Mouse (Mus musculus) neutrophil, adult 65 days (primary cell): Measurements from ENCODE around the gene Rufy1. TPM values are rescaled to one million over a fixed set of nuclear protein-coding genes. Genes with fewer than 3 reads are reported as not detected.

Source experiments
- total RNA-seq: library from RNA; stranded (reverse); gene quantifications from 2 replicates; pipeline ENCODE4 v1.2.4, GENCODE M21; 2023

Gene Rufy1
- 23.4 and 31.6 TPM in 2 replicates for total RNA-seq

DNA sequence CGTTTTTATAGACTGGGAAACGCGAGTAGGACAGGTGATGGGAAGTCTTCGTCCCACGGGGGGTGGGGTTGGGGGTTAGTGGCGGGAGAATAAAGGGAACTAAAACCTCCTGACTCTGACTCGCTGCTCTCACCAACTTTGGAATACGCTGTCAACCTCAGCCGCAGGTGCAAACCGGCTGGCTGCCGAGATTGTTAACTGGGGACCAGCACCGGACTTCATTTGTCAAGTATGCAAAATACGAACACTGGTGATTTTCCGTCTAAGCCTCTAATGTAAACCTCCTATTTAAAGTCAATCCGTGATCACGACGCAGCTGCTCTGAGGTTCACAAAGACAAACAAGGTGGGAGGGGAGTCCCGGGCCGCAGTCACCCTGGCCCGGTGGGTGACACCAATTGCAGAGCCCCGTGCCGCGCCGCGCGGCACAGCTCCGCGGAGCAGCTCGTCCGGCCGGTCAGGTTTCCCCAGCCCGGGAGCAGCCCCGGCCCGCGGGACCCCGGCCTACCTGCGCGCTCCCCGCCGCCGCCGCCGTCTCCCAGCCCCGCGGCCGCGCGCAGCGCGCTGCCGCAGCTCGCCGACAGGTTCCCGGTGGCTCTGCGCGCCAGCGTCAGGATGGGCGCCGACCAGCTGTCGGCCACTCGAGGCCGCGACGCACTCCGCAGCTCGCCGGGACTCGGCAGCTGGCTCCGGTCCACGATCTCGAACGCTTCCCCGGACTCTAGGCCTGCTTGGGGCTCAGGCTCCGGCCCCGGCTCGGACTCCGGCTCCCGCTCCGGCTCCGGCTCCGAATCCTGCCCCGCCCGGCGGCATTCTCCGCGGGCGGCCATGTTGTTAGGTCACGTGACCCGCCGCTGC lies at the start of gene Rufy1:
Gene Rufy1, minus strand, starts transcription at position 849 of the 857 bp plus-strand sequence.

DNA sequence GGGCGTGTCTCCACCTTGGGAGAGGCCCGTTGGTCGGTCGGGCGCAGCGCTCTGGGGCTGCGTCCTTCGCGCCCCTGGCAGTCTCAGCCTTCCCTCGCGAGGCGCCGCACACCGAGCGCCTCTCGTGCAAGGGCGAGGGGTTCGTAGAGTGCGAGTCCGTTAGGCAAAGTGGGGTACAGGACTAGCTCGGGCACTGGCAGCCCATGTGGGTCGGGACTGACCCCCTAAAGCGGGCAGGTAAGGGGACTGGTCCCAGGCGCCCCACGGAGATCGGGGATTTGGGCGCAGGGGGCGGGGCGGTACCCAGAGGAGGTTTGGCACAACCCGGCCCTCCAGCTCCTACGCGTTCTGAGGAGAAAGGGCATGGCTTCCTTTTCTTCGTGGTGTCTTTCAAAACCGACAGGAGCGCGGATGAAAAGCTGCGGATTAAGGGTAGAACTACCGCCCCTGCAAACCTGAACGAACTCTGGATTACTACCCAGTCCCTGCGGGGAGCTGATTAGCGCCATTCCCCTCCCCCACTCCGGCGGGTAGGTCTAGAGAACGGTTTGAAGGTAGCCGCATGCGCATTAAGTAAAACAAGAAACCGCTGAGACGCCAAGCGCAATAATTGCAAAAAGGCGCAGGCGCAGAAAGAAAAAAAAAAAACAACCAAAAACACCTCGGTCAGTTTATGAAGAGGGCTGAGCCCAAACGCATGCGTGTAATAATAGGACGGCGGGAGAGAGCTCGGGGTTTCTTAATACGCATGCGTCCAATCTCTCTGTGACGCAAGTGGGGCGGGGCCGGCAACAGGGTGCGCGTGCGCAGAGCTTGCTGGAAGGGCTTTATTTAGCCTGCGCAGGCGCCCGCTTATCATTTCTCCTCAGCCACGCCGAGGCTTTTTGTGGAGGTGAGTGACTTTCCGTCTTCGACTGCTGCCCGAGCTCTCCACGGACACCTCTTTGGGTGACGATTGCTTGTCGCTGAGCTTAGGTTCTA lies 53.7 kb downstream of the Rufy1 start, which contains the start of gene Hnrnph1:
Gene Hnrnph1, plus strand, starts transcription at position 80 of the 981 bp plus-strand sequence.

DNA sequence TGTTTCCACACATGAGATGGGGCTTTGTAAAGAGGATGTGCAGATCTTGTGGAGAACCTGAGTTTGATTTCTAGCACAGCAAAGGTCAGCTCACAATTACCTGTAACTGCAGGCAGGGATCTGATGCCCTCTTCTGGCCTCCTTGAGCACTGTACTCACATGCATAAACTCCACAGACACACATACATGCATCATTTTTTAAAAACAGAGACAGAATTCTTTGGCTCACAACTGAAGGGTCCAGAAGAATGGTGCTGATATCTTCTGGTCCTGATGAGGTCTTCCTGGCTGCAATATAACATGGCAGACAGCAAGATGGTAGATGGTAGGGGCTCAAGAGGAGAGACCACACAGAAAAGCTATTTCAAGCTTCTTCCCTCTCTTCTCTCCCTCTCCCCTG lies 76.8 kb downstream of the Rufy1 start, which contains the start of gene Cby3:
Gene Cby3, plus strand, starts transcription at position 301 of the 400 bp plus-strand sequence.

Other genes starting within 250 kb of the Rufy1 start
- 534 and 554 TPM in 2 replicates for gene Sqstm1, start 220.3 kb downstream of the Rufy1 start, total RNA-seq
- gene Mgat4b, start 220.2 kb downstream of the Rufy1 start, total RNA-seq, result 15.5 and 18.6 TPM in 2 replicates
- not detected in 2 replicates for gene Ltc4s, start 192.5 kb downstream of the Rufy1 start, total RNA-seq
- gene Maml1, start 138.8 kb downstream of the Rufy1 start, total RNA-seq, result 47.0 TPM in 2 replicates
- 129 and 163 TPM in 2 replicates for gene Canx, start 105.5 kb downstream of the Rufy1 start, total RNA-seq
- gene Cby3, start 76.7 kb downstream of the Rufy1 start, total RNA-seq, result not detected in 2 replicates
- 524 and 723 TPM in 2 replicates for gene Hnrnph1, start 54.1 kb downstream of the Rufy1 start, total RNA-seq
- 0.98 and 1.7 TPM in 2 replicates for gene Adamts2, start 171.0 kb upstream of the Rufy1 start, total RNA-seq